ENCODE assay signal across 8 mouse cellular contexts in genomic region chr2:35255885-35256833, GRCm38 (mm10). TPM values are rescaled to one million over a fixed set of nuclear protein-coding genes. Genes with fewer than 3 reads are reported as not detected.
DNase-seq lines count a peak whose midpoint lies in the region; ATAC-seq and TF ChIP-seq lines count a peak whose summit lies in the region.

Gene Gsn, plus strand, starts transcription at chr2:35256380.

- WGBS in forebrain, embryonic 15.5 days: 4% methylated on average over 54 of the region's 54 CpGs
- 5% methylated on average over 43 of the region's 54 CpGs for WGBS in lung, postnatal 0 days

- peak; percentile 48 for DNase-seq in ES-CJ7 (ENCODE audit: low read depth, low spot score)
- peak; percentile 74 for DNase-seq in brain, embryonic 14.5 days (ENCODE audit: low read depth)
- DNase-seq in heart, postnatal 4 days: peak; percentile 86
- no peak for DNase-seq in layer of hippocampus, adult 8-10 months (ENCODE audit: low spot score in 2 of 2)
- DNase-seq in lung, postnatal 0 days (ENCODE audit: low spot score): peak; percentile 95
- DNase-seq in ovary, postnatal 10 days (ENCODE audit: low spot score): peak; percentile 48
- peak; percentile 94 for DNase-seq in thymus, postnatal 14 days

- no peak for TF ChIP-seq EP300 in lung, postnatal 0 days (IDR thresholded peaks at IDR 0.05)

- TF ChIP-seq POLR2A in brain, embryonic 14.5 days (IDR thresholded peaks at IDR 0.05; ENCODE audit: borderline replicate concordance, extremely low read depth, insufficient read depth, insufficient read length, poor library complexity, severe bottlenecking): no peak

- H3K4me2 ChIP-seq in forebrain, embryonic 15.5 days (replicated peaks): peak within 1 kb of the TSS; percentile 97
- H3K4me2 ChIP-seq in lung, postnatal 0 days (replicated peaks; ENCODE audit: low read depth, low read length): peak within 1 kb of the TSS; percentile 87

- TF ChIP-seq CTCF in brain, embryonic 14.5 days (IDR thresholded peaks at IDR 0.05; ENCODE audit: borderline replicate concordance, extremely low read depth, insufficient read depth, insufficient read length): no peak
- peak; percentile 8; the same call in 1 of the 2 replicates for TF ChIP-seq CTCF in lung, postnatal 0 days (IDR thresholded peaks at IDR 0.05)

- H3K27me3 ChIP-seq in forebrain, embryonic 15.5 days: peaks cover 6% of the 10 kb centered on the region; the same call in 1 of the 2 replicates
- no peaks in the 10 kb centered on the region for H3K27me3 ChIP-seq in lung, postnatal 0 days (replicated peaks; ENCODE audit: insufficient read depth, low read length)

- H3K4me1 ChIP-seq in forebrain, embryonic 15.5 days: peaks cover 14% of the 10 kb centered on the region
- peaks cover 10% of the 10 kb centered on the region for H3K4me1 ChIP-seq in lung, postnatal 0 days (ENCODE audit: insufficient read depth, low read depth, low read length)

- no peak within 1 kb of the TSS for H3K27ac ChIP-seq in forebrain, embryonic 15.5 days (replicated peaks)
- peak within 1 kb of the TSS; percentile 75 for H3K27ac ChIP-seq in lung, postnatal 0 days (ENCODE audit: low read length)

- ATAC-seq in forebrain, embryonic 15.5 days (replicated peaks): peak; percentile 93
- ATAC-seq in lung, postnatal 0 days: peak; percentile 99

- H3K36me3 ChIP-seq in forebrain, embryonic 15.5 days: no peaks in the 10 kb centered on the region
- no peaks in the 10 kb centered on the region for H3K36me3 ChIP-seq in lung, postnatal 0 days (ENCODE audit: insufficient read depth, low read length)

- H3K4me3 ChIP-seq in forebrain, embryonic 15.5 days: peak within 1 kb of the TSS; percentile 60
- H3K4me3 ChIP-seq in lung, postnatal 0 days (ENCODE audit: low read depth, low read length): peak within 1 kb of the TSS; percentile 60

- no peaks in the 10 kb centered on the region for H3K9me3 ChIP-seq in forebrain, embryonic 15.5 days
- no peaks in the 10 kb centered on the region for H3K9me3 ChIP-seq in lung, postnatal 0 days (ENCODE audit: low read length)

- peak within 1 kb of the TSS; percentile 62 for H3K9ac ChIP-seq in forebrain, embryonic 15.5 days (replicated peaks)
- H3K9ac ChIP-seq in lung, postnatal 0 days (replicated peaks; ENCODE audit: low read depth): peak within 1 kb of the TSS; percentile 72

RNA-seq across cellular contexts. Expression of gene Gsn, which starts in this region (rescaled TPM):
- 21.6 and 26.6 TPM in 2 replicates for polyA plus RNA-seq in brain, embryonic 14.5 days (2012; rRNA removed)
- 18.0 and 18.1 TPM in 2 replicates for polyA plus RNA-seq in forebrain, embryonic 15.5 days (2015; fragmentation: Nextera tagmentation; extraction: Ambion mirVana)
- 100 to 1,000 TPM; 164 to 171 TPM for total RNA-seq in heart, postnatal 4 days (2021)
- 10 to 100 TPM; 41.3 to 77.4 (median 60.0) TPM for total RNA-seq in layer of hippocampus, adult 8-10 months (2022)
- 956 and 1,007 TPM in 2 replicates for polyA plus RNA-seq in lung, postnatal 0 days (2015; fragmentation: Nextera tagmentation; extraction: Ambion mirVana)

Comparison
In these comparisons a context has a peak if more than half of its experiments do, and no peak if none do; other contexts are left out.
1. RNA of gene Gsn (polyA plus RNA-seq): 956 to 1,007 TPM in lung, postnatal 0 days; 21.6 to 26.6 TPM in brain, embryonic 14.5 days and 18.0 to 18.1 TPM in forebrain, embryonic 15.5 days; every median in the first group is over 10 times any median in the second.
2. DNase-seq: peak in ES-CJ7 (single experiment), brain, embryonic 14.5 days (single experiment), heart, postnatal 4 days (single experiment), lung, postnatal 0 days (single experiment), ovary, postnatal 10 days (single experiment) and thymus, postnatal 14 days (single experiment); none in layer of hippocampus, adult 8-10 months (0 of 2).